ENCODE assay signal across 22 mouse cellular contexts in genomic region chr5:137374521-137375080, GRCm38 (mm10). TPM values are rescaled to one million over a fixed set of nuclear protein-coding genes. Genes with fewer than 3 reads are reported as not detected.
DNase-seq lines count a peak whose midpoint lies in the region; ATAC-seq and TF ChIP-seq lines count a peak whose summit lies in the region.
"Had no signal": no experiment of that assay in that cellular context is flagged by ENCODE, and none has a peak within 500 bp of the region (broad histone marks: within the 10 kb centered on the region; RNA-seq: fewer than 3 reads in every experiment).

No protein-coding gene starts in this region.

- no peak for DNase-seq in heart, adult 9 months (ENCODE audit: low spot score in 2 of 2)
- no peak for DNase-seq in lung, postnatal 4 days
- peak; percentile 25 for DNase-seq in embryonic facial prominence, embryonic 14.5 days (ENCODE audit: low spot score)
- no peak for DNase-seq in gastrocnemius, adult 2 months
- DNase-seq in retina, embryonic 14.5 days (ENCODE audit: low spot score), result no peak
- DNase-seq: B cell, adult 2 months; cerebellum, adult 9-10 months; kidney, adult 8-10 months; layer of hippocampus, postnatal 36 days; retina, postnatal 1 day; right cerebral cortex, postnatal 4 days; thymus, adult 18-20 months had no signal

- H3K36me3 ChIP-seq in heart, embryonic 15.5 days, result peaks cover 54% of the 10 kb centered on the region
- H3K36me3 ChIP-seq in lung, embryonic 15.5 days, result peaks cover 54% of the 10 kb centered on the region
- H3K36me3 ChIP-seq in embryonic facial prominence, embryonic 14.5 days (ENCODE audit: control insufficient read depth, insufficient read depth, low read length), result peaks cover 63% of the 10 kb centered on the region
- peaks cover 35% of the 10 kb centered on the region for H3K36me3 ChIP-seq in stomach, embryonic 16.5 days (ENCODE audit: control insufficient read depth, insufficient read depth, low read length)

- 78% methylated on average over 4 of the region's 4 CpGs for WGBS in heart, embryonic 15.5 days
- WGBS in lung, embryonic 15.5 days, result 44% methylated on average over 4 of the region's 4 CpGs
- WGBS in embryonic facial prominence, embryonic 14.5 days, result 81% methylated on average over 4 of the region's 4 CpGs
- WGBS in stomach, embryonic 16.5 days, result 53% methylated on average over 4 of the region's 4 CpGs

- ATAC-seq in heart, embryonic 15.5 days (replicated peaks; ENCODE audit: insufficient number of reproducible peaks, insufficient read depth, low FRiP score, low read depth), result no peak
- 0 out of 2 replicates have a peak, but pooled peaks have one; percentile 19 for ATAC-seq in lung, embryonic 15.5 days (ENCODE audit: borderline replicate concordance, extremely low read depth, low FRiP score, low TSS enrichment)
- no peak for ATAC-seq in embryonic facial prominence, embryonic 14.5 days (ENCODE audit: low read depth)
- ATAC-seq in stomach, embryonic 16.5 days (ENCODE audit: insufficient read depth, low FRiP score), result no peak
- ATAC-seq: forebrain, embryonic 14.5 days; midbrain, embryonic 13.5 days had no signal

- H3K4me3 ChIP-seq in heart, embryonic 15.5 days, result no peak overlapping the region
- H3K4me3 ChIP-seq in lung, embryonic 15.5 days, result no peak overlapping the region
- H3K4me3 ChIP-seq in embryonic facial prominence, embryonic 14.5 days (ENCODE audit: low read depth, low read length), result no peak overlapping the region
- H3K4me3 ChIP-seq in stomach, embryonic 16.5 days (replicated peaks; ENCODE audit: low read length), result no peak overlapping the region
- H3K4me3 ChIP-seq in gastrocnemius, adult 2 months, result no peak overlapping the region
- H3K4me3 ChIP-seq: erythroblast, embryonic 14.5 days; midbrain, embryonic 13.5 days; myocyte had no signal

- H3K9ac ChIP-seq in heart, embryonic 15.5 days, result no peak overlapping the region
- H3K9ac ChIP-seq in lung, embryonic 15.5 days, result no peak overlapping the region
- no peak overlapping the region for H3K9ac ChIP-seq in embryonic facial prominence, embryonic 14.5 days (ENCODE audit: low read depth, low read length)
- H3K9ac ChIP-seq in stomach, embryonic 16.5 days (ENCODE audit: low read length), result no peak overlapping the region
- H3K9ac ChIP-seq: hindbrain, embryonic 14.5 days; liver, embryonic 14.5 days; midbrain, embryonic 13.5 days had no signal

- H3K27ac ChIP-seq in heart, embryonic 15.5 days, result peak overlapping the region; percentile 71
- peak overlapping the region; percentile 58 for H3K27ac ChIP-seq in lung, embryonic 15.5 days
- no peak overlapping the region for H3K27ac ChIP-seq in embryonic facial prominence, embryonic 14.5 days (replicated peaks; ENCODE audit: low read depth, low read length)
- H3K27ac ChIP-seq in stomach, embryonic 16.5 days (ENCODE audit: low read length), result peak overlapping the region; percentile 33; the same call in 1 of the 2 replicates
- no peak overlapping the region for H3K27ac ChIP-seq in gastrocnemius, adult 2 months
- H3K27ac ChIP-seq: hindbrain, embryonic 14.5 days; liver, embryonic 14.5 days; midbrain, embryonic 13.5 days had no signal

- no peak overlapping the region for H3K4me2 ChIP-seq in heart, embryonic 15.5 days
- H3K4me2 ChIP-seq in lung, embryonic 15.5 days, result peak overlapping the region; percentile 27; the same call in 1 of the 2 replicates
- H3K4me2 ChIP-seq in embryonic facial prominence, embryonic 14.5 days (ENCODE audit: low read depth, low read length), result no peak overlapping the region
- H3K4me2 ChIP-seq in stomach, embryonic 16.5 days (ENCODE audit: low read depth, low read length), result no peak overlapping the region
- H3K4me2 ChIP-seq: hindbrain, embryonic 14.5 days; midbrain, embryonic 13.5 days had no signal

- no peaks in the 10 kb centered on the region for H3K27me3 ChIP-seq in heart, embryonic 15.5 days
- no peaks in the 10 kb centered on the region for H3K27me3 ChIP-seq in lung, embryonic 15.5 days
- no peaks in the 10 kb centered on the region for H3K27me3 ChIP-seq in embryonic facial prominence, embryonic 14.5 days (replicated peaks; ENCODE audit: control insufficient read depth, insufficient read depth, low read length)
- H3K27me3 ChIP-seq in stomach, embryonic 16.5 days (ENCODE audit: control insufficient read depth, insufficient read depth, low read length), result no peaks in the 10 kb centered on the region
- H3K27me3 ChIP-seq: midbrain, embryonic 13.5 days had no signal

- H3K9me3 ChIP-seq in heart, embryonic 15.5 days (replicated peaks), result no peaks in the 10 kb centered on the region
- H3K9me3 ChIP-seq in lung, embryonic 15.5 days, result no peaks in the 10 kb centered on the region
- H3K9me3 ChIP-seq in embryonic facial prominence, embryonic 14.5 days (ENCODE audit: control insufficient read depth, low read length), result no peaks in the 10 kb centered on the region
- H3K9me3 ChIP-seq in stomach, embryonic 16.5 days (replicated peaks; ENCODE audit: control insufficient read depth, low read length), result no peaks in the 10 kb centered on the region
- H3K9me3 ChIP-seq: midbrain, embryonic 13.5 days had no signal

- intact Hi-C loops in gastrocnemius, adult 2 months (cut with DNase I), result no loop called here

- no peak for TF ChIP-seq CTCF in gastrocnemius, adult 2 months (IDR thresholded peaks at IDR 0.05)

- peaks cover 29% of the 10 kb centered on the region for H3K4me1 ChIP-seq in heart, embryonic 15.5 days (replicated peaks)
- H3K4me1 ChIP-seq in lung, embryonic 15.5 days, result peaks cover 41% of the 10 kb centered on the region
- H3K4me1 ChIP-seq in embryonic facial prominence, embryonic 14.5 days (ENCODE audit: control insufficient read depth, insufficient read depth, low read length), result no peaks in the 10 kb centered on the region
- 0 out of 2 replicates have a peak, but pooled peaks cover 7% of the 10 kb centered on the region for H3K4me1 ChIP-seq in stomach, embryonic 16.5 days (ENCODE audit: control insufficient read depth, insufficient read depth, low read length)

RNA-seq across cellular contexts. Expression of gene Ephb4, which starts 24.7 kb away (rescaled TPM):
- polyA plus RNA-seq in heart, embryonic 15.5 days (2015; fragmentation: Nextera tagmentation; extraction: Ambion mirVana), result 32.9 and 42.9 TPM in 2 replicates
- polyA plus RNA-seq in lung, embryonic 15.5 days (2015; fragmentation: Nextera tagmentation; extraction: Ambion mirVana), result 57.5 and 58.9 TPM in 2 replicates
- 57.7 and 68.1 TPM in 2 replicates for polyA plus RNA-seq in embryonic facial prominence, embryonic 14.5 days (2014; fragmentation: Nextera tagmentation; extraction: Ambion mirVana)
- 31.3 and 31.6 TPM in 2 replicates for polyA plus RNA-seq in stomach, embryonic 16.5 days (2015; fragmentation: Nextera tagmentation; extraction: Ambion mirVana)
- 10 to 100 TPM; 12.5 to 15.5 TPM for total RNA-seq in gastrocnemius, adult 2 months (2021)
- total RNA-seq: neutrophil, adult 5-6 weeks had no signal

RNA-seq across cellular contexts. Expression of gene Slc12a9, which starts 41.2 kb away (rescaled TPM):
- 6.5 and 10.4 TPM in 2 replicates for polyA plus RNA-seq in heart, embryonic 15.5 days (2015; fragmentation: Nextera tagmentation; extraction: Ambion mirVana)
- 12.0 and 13.0 TPM in 2 replicates for polyA plus RNA-seq in lung, embryonic 15.5 days (2015; fragmentation: Nextera tagmentation; extraction: Ambion mirVana)
- polyA plus RNA-seq in embryonic facial prominence, embryonic 14.5 days (2014; fragmentation: Nextera tagmentation; extraction: Ambion mirVana), result 8.6 and 8.8 TPM in 2 replicates
- polyA plus RNA-seq in stomach, embryonic 16.5 days (2015; fragmentation: Nextera tagmentation; extraction: Ambion mirVana), result 12.6 and 13.7 TPM in 2 replicates
- 1 to 10 TPM; 2.0 to 2.4 TPM for total RNA-seq in gastrocnemius, adult 2 months (2021)

Comparison
In these comparisons a context has a peak if more than half of its experiments do, and no peak if none do; other contexts are left out.
1. H3K27ac ChIP-seq: peak in heart, embryonic 15.5 days (single experiment), lung, embryonic 15.5 days (single experiment) and stomach, embryonic 16.5 days (single experiment); none in embryonic facial prominence, embryonic 14.5 days (single experiment) and gastrocnemius, adult 2 months (single experiment).